In the genomic region with DNA sequence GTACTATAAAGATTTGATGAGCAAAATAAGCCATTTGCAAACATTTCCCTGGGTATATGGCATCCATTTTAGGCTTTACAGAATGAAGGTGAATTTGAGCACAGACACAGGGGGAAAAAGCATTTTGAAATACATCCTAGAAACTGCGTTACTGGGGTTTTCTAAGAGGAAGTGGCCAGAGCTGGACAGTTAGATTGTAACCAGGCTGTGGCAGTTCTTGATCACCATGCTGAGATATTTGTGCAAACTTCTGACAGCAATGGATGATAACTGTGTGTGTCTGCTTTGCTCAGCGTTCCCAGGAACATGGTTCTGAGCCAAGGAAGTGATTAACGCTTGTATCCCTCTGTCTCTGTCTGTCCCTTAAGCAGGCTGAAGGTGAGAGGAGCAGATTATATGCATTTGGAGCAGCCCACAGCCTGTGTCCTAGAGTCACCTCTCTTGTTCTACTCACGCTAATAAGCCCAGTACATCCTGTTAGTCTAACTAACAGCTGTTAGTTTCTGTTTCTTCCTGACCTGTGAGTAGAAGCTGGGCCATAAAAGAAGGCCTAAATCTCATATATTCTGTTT, we compare ENCODE assay signal across 15 mouse cellular contexts. TPM values are rescaled to one million over a fixed set of nuclear protein-coding genes. Genes with fewer than 3 reads are reported as not detected.
A peak's percentile ranks its signal among the peaks of the same experiment; 100 is the strongest.
DNase-seq lines count a peak whose midpoint lies in the region; ATAC-seq and TF ChIP-seq lines count a peak whose summit lies in the region.
"Had no signal": no experiment of that assay in that cellular context is flagged by ENCODE, and none has a peak within 500 bp of the region (broad histone marks: within the 10 kb centered on the region; RNA-seq: fewer than 3 reads in every experiment).

No protein-coding gene starts in this region.

- no peak for TF ChIP-seq CTCF in lung, embryonic 14.5 days (IDR thresholded peaks at IDR 0.05; ENCODE audit: low read depth)
- TF ChIP-seq CTCF in lung, adult 2 months (IDR thresholded peaks at IDR 0.05; ENCODE audit: insufficient read depth, low read length) = no peak
- TF ChIP-seq CTCF in cerebellum, adult 2 months (IDR thresholded peaks at IDR 0.05; ENCODE audit: borderline replicate concordance, insufficient read depth, low read depth, low read length) = no peak

- H3K9ac ChIP-seq in lung, embryonic 14.5 days = no peak overlapping the region
- H3K9ac ChIP-seq in liver, embryonic 11.5 days (ENCODE audit: low read depth, low read length) = no peak overlapping the region
- H3K9ac ChIP-seq in hindbrain, embryonic 11.5 days (ENCODE audit: low read depth, low read length) = no peak overlapping the region
- H3K9ac ChIP-seq: neural tube, embryonic 12.5 days had no signal

- H3K4me3 ChIP-seq in lung, embryonic 14.5 days (ENCODE audit: low read depth, low read length) = no peak overlapping the region
- no peak overlapping the region for H3K4me3 ChIP-seq in lung, adult 2 months (replicated peaks; ENCODE audit: extremely low read depth, low read depth, low read length)
- no peak overlapping the region for H3K4me3 ChIP-seq in liver, embryonic 11.5 days (ENCODE audit: low read depth, low read length)
- H3K4me3 ChIP-seq in cerebellum, adult 2 months (replicated peaks; ENCODE audit: insufficient read depth, low read depth, low read length) = no peak overlapping the region
- no peak overlapping the region for H3K4me3 ChIP-seq in hindbrain, embryonic 11.5 days (ENCODE audit: low read depth, low read length)
- H3K4me3 ChIP-seq: erythroblast, embryonic 14.5 days; neural tube, embryonic 12.5 days had no signal

- H3K27ac ChIP-seq in lung, embryonic 14.5 days (ENCODE audit: low read depth) = 0 out of 2 replicates have a peak overlapping the region, but pooled peaks have one; percentile 24
- H3K27ac ChIP-seq in liver, embryonic 11.5 days (ENCODE audit: low read depth, low read length) = no peak overlapping the region
- H3K27ac ChIP-seq in cerebellum, adult 2 months (ENCODE audit: insufficient read depth, low read length) = no peak overlapping the region
- H3K27ac ChIP-seq in hindbrain, embryonic 11.5 days (ENCODE audit: low read depth, low read length) = no peak overlapping the region
- H3K27ac ChIP-seq: neural tube, embryonic 12.5 days had no signal

- no peaks in the 10 kb centered on the region for H3K36me3 ChIP-seq in lung, embryonic 14.5 days (ENCODE audit: insufficient read depth)
- no peaks in the 10 kb centered on the region for H3K36me3 ChIP-seq in liver, embryonic 11.5 days (ENCODE audit: control insufficient read depth, insufficient read depth, low read length)
- no peaks in the 10 kb centered on the region for H3K36me3 ChIP-seq in hindbrain, embryonic 11.5 days (ENCODE audit: control insufficient read depth, insufficient read depth, low read length)
- H3K36me3 ChIP-seq: neural tube, embryonic 12.5 days had no signal

- no peaks in the 10 kb centered on the region for H3K9me3 ChIP-seq in lung, embryonic 14.5 days (ENCODE audit: low read depth, low read length)
- no peaks in the 10 kb centered on the region for H3K9me3 ChIP-seq in liver, embryonic 11.5 days (ENCODE audit: control insufficient read depth, low read length)
- H3K9me3 ChIP-seq in hindbrain, embryonic 11.5 days (ENCODE audit: control insufficient read depth, low read length) = no peaks in the 10 kb centered on the region
- H3K9me3 ChIP-seq: neural tube, embryonic 12.5 days had no signal

- TF ChIP-seq POLR2A in lung, adult 2 months (IDR thresholded peaks at IDR 0.05; ENCODE audit: borderline replicate concordance, extremely low read depth, low read depth, low read length) = no peak
- TF ChIP-seq POLR2A in cerebellum, adult 2 months (IDR thresholded peaks at IDR 0.05; ENCODE audit: borderline replicate concordance, insufficient read depth, low read length) = no peak

- H3K4me1 ChIP-seq in lung, embryonic 14.5 days (ENCODE audit: insufficient read depth) = no peaks in the 10 kb centered on the region
- H3K4me1 ChIP-seq in lung, adult 2 months (ENCODE audit: control insufficient read depth, insufficient read depth, low read length) = no peaks in the 10 kb centered on the region
- H3K4me1 ChIP-seq in liver, embryonic 11.5 days (replicated peaks; ENCODE audit: control insufficient read depth, insufficient read depth, low read length) = peaks cover 7% of the 10 kb centered on the region; the same call in 1 of the 2 replicates
- no peaks in the 10 kb centered on the region for H3K4me1 ChIP-seq in cerebellum, adult 2 months (ENCODE audit: control insufficient read depth, insufficient read depth, low read length)
- no peaks in the 10 kb centered on the region for H3K4me1 ChIP-seq in hindbrain, embryonic 11.5 days (replicated peaks; ENCODE audit: control insufficient read depth, insufficient read depth, low read length)
- H3K4me1 ChIP-seq: neural tube, embryonic 12.5 days had no signal

- WGBS in lung, embryonic 14.5 days = 38% methylated on average over 4 of the region's 4 CpGs
- WGBS in lung, adult 2 months = 35% methylated on average over 4 of the region's 4 CpGs
- 24% methylated on average over 4 of the region's 4 CpGs for WGBS in liver, embryonic 11.5 days
- WGBS in cerebellum, adult 2 months = 49% methylated on average over 4 of the region's 4 CpGs
- whole genome bisulfite sequencing in hindbrain, embryonic 11.5 days = 70% methylated on average over 4 of the region's 4 CpGs

- no peaks in the 10 kb centered on the region for H3K27me3 ChIP-seq in lung, embryonic 14.5 days (ENCODE audit: insufficient read depth, low read length)
- H3K27me3 ChIP-seq in liver, embryonic 11.5 days (replicated peaks; ENCODE audit: control insufficient read depth, insufficient read depth, low read length) = no peaks in the 10 kb centered on the region
- H3K27me3 ChIP-seq in cerebellum, adult 2 months (ENCODE audit: control insufficient read depth, insufficient read depth, low read length) = no peaks in the 10 kb centered on the region
- no peaks in the 10 kb centered on the region for H3K27me3 ChIP-seq in hindbrain, embryonic 11.5 days (ENCODE audit: control insufficient read depth, insufficient read depth, low read length)
- H3K27me3 ChIP-seq: neural tube, embryonic 12.5 days had no signal

- no peak overlapping the region for H3K4me2 ChIP-seq in lung, embryonic 14.5 days
- peak overlapping the region; percentile 29; the same call in 1 of the 2 replicates for H3K4me2 ChIP-seq in liver, embryonic 11.5 days
- H3K4me2 ChIP-seq in hindbrain, embryonic 11.5 days (replicated peaks; ENCODE audit: low read depth, low read length) = no peak overlapping the region
- H3K4me2 ChIP-seq: neural tube, embryonic 12.5 days had no signal

- ATAC-seq in lung, embryonic 14.5 days (ENCODE audit: insufficient read depth) = no peak
- no peak for ATAC-seq in liver, embryonic 11.5 days (replicated peaks; ENCODE audit: low FRiP score)
- ATAC-seq in hindbrain, embryonic 11.5 days (ENCODE audit: low FRiP score) = no peak
- ATAC-seq: midbrain, embryonic 16.5 days had no signal

- DNase-seq in lung, embryonic 14.5 days = no peak
- no peak for DNase-seq in lung, adult 2 months
- peak; percentile 33 for DNase-seq in MEL-GATA-1-ER (ENCODE audit: extremely low read depth, low read depth)
- no peak for DNase-seq in liver, embryonic 11.5 days (ENCODE audit: low spot score)
- peak; percentile 16 to 54 for DNase-seq in natural killer cell, adult 2 months (ENCODE audit: low spot score in 2 of 2)
- DNase-seq in right cerebral cortex, postnatal 25 days = no peak
- DNase-seq in cerebellum, adult 2 months = no peak
- no peak for DNase-seq in hindbrain, embryonic 11.5 days (ENCODE audit: low spot score)
- DNase-seq: cerebellum, adult 9-11 months; gastrocnemius, postnatal 36 days; kidney, postnatal 14 days; left cerebral cortex, postnatal 4 days had no signal

RNA-seq across cellular contexts. Expression of a gene that starts 15.5 kb away (rescaled TPM):
- polyA plus RNA-seq in lung, embryonic 14.5 days (2014; fragmentation: Nextera tagmentation; extraction: Ambion mirVana) = 133 and 147 TPM in 2 replicates
- polyA plus RNA-seq in lung, adult 2 months (2012; rRNA removed) = 30.5 and 31.2 TPM in 2 replicates
- 83.2 and 90.2 TPM in 2 replicates for polyA plus RNA-seq in liver, embryonic 11.5 days (2014; fragmentation: Nextera tagmentation; extraction: Ambion mirVana)
- polyA plus RNA-seq in cerebellum, adult 2 months (2012; rRNA removed) = 90.6 and 95.4 TPM in 2 replicates
- 142 and 146 TPM in 2 replicates for polyA plus RNA-seq in hindbrain, embryonic 11.5 days (2014; fragmentation: Nextera tagmentation; extraction: Ambion mirVana)

RNA-seq across cellular contexts. Expression of a gene that starts 57.9 kb away (rescaled TPM):
- 54.1 and 56.8 TPM in 2 replicates for polyA plus RNA-seq in lung, embryonic 14.5 days (2014; fragmentation: Nextera tagmentation; extraction: Ambion mirVana)
- polyA plus RNA-seq in lung, adult 2 months (2012; rRNA removed) = 28.1 and 37.5 TPM in 2 replicates
- polyA plus RNA-seq in liver, embryonic 11.5 days (2014; fragmentation: Nextera tagmentation; extraction: Ambion mirVana) = 63.6 and 63.8 TPM in 2 replicates
- polyA plus RNA-seq in cerebellum, adult 2 months (2012; rRNA removed) = 83.1 and 84.5 TPM in 2 replicates
- 44.2 and 45.6 TPM in 2 replicates for polyA plus RNA-seq in hindbrain, embryonic 11.5 days (2014; fragmentation: Nextera tagmentation; extraction: Ambion mirVana)

Comparison
In these comparisons a context has a peak if more than half of its experiments do, and no peak if none do; other contexts are left out.
1. DNase-seq: peak in MEL-GATA-1-ER (single experiment) and natural killer cell, adult 2 months (2 of 2); none in lung, embryonic 14.5 days (single experiment), lung, adult 2 months (single experiment), liver, embryonic 11.5 days (single experiment), right cerebral cortex, postnatal 25 days (single experiment), cerebellum, adult 2 months (0 of 2) and hindbrain, embryonic 11.5 days (single experiment).